Mouse (Mus musculus) fat pad, adult 2 months (tissue): ENCODE data around the gene Tmcc1.
"Not testable (repeated sequence)": the region's sequence is repeated elsewhere in the genome, so short reads cannot be mapped to it uniquely, and the experiment has no call there.

Experiments
- DNase-seq: peaks from one replicate; pipeline ENCODE4 v3.0.0-alpha.2; 2011; ENCODE audit warnings: low read depth, low spot score; ENCODE audit errors: extremely low read depth

Tmcc1 gene

DNA sequence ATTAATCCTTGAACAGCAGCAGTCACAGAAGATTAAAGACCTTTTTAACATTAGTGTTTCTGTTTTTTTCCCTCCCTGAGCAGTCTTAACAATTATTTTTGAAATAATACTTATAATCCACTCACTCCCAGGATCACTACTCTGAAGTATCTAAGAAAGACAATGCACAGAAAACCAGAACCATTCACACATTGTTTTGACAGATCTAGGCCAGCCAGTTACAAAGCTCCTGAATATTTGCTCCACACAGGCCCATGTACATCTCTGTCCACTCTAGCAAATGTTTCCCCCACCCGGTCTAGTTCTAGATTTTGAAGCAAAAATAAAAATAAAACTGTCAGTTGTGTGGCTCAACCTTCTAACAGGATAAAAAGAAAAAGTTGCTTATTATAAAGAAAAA, 45.9 kb downstream of the Tmcc1 start:
- DNase-seq, result no peak

- DNase-seq, result no peak
Measured at GRCm38 (mm10) chr6:116141696-116142095, 51.6 kb downstream of the Tmcc1 start.

GRCm38 (mm10) chr6:116140782-116141181, 52.5 kb downstream of the Tmcc1 start:
- no peak for DNase-seq

DNA sequence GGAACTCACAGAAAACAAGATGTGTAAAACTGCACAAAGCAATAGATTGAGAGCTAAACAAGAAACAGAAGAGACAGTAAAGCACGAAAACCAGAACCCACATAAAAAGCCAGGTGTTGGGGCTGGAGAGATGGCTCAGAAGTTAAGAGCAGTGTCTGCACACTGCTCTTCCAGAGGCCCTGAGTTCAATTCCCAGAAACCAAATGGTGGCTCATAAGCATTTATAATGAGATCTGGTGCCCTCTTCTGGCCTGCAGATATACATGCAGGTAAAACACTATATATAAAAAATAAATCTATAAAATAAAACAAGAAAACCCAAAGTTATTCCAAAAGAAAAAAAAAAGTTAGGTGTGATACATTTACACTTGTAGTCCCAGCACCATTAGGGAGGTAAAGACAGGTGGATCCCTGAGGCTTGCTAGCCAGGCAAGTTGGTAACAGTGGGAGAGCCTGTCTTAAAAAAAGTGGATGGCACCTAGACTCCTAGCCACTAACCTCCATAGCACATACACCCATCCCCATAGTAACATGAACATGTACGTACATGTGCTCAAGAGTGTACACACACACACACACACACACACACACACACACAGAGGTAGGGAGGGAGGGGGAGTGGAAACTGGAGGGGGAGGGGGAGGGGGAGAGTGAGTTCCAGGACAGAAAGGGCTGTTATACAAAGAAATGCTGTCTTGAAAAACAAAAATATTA, 54.0 kb downstream of the Tmcc1 start:
- no peak for DNase-seq

GRCm38 (mm10) chr6:116135971-116136632, 57.2 kb downstream of the Tmcc1 start:
- DNase-seq, result no peak

DNA sequence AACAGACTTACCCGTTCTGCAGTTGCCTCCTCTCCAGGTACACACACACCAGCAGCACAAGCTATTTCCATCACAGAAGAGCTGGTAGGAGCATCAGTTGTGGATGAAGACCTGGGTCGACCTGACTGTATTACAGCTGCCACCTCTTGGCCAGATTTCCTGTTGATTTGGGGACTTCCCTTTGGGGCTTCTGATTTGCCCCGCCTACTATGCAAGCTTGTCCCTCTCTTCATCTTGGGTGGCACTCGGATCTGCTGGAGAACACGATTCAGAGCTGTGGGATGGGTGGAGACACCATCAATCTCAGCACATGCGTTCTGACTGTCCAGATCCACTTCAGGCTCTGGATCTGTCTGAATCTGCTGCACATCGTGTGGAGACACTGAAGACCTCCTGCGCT, 59.5 kb downstream of the Tmcc1 start:
- no peak for DNase-seq

DNA sequence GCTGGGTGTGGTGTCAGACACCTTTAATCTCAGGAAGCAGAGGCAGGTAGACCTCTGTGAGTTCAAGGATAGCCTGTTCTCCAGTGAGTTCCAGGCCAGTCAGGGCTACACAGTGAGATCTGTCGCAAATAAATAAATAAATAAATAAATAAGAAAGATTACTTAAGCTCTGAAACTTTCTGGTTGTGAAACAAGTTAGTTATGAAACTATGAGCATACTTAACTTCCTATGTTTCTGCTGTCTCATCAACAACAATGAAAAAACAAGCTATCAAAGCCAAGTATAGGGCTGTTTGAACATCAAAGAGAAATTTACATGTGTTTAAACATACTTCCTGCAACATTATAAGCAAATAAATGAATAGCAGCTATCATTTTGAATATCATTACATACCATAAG, 61.5 kb downstream of the Tmcc1 start:
- peak; percentile 14 for DNase-seq

- no peak for DNase-seq
Measured at GRCm38 (mm10) chr6:116128710-116129109, 64.6 kb downstream of the Tmcc1 start.

DNA sequence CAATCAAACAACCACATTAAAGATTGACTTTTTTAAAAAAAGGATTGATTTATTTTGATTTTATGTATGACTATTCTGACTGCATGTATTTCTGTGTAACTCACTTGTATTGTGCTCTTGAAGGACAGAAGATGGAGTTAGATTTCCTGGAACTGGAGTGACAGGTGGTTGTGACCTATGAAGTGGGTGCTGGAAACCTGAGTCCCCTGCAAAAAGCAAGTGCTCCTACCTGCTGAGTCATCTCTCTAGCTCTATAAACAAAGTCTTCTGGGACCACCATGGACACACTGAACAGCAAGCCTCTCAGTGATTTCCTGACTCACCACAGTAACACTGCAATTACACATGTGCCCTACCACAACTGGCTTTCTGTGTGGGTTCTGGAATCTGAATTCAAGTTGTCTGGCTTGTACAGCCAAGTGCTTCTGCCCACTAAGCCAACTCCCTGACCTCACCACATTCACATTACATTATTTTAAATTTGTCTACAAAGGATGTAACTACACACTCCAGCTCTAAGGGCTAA, 65.3 kb downstream of the Tmcc1 start:
- no peak for DNase-seq

DNA sequence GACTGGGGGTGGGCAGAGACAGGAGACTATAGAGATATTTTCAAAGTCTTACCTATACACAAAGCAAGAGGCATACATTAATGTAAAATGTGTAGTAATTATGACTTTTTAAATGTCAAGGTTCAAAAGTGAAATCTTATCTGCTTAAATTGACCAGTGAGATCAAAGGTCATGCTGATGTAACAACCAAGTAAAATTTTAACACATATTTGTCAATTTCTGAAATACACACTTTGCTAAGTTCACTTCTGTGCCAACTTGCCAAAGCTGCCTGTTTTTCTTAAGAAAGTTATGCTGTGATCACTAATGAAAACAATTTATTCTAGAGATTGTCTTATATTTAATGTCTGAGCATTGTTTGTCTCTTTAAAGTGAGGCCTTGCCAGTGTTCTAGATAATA, 66.7 kb downstream of the Tmcc1 start:
- DNase-seq, result no peak

DNA sequence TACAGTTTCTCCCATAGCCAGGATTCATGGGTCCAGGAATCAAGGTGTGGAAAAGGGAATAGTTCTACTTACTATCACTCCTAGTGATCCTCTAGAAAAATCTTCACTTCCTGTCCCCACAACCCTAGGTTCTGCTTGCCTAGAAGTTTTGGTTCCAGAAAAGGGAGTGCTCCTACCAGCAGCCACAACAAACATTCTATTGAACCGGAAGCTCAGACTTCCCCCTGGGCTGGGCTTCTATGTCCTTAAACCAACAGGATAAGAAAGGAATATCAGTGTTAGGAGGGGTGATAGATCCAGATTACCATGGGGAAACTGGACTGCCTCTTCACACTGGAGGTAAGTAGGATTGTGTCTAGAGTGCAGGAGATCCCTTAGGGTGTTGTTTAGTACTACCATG, 70.4 kb downstream of the Tmcc1 start:
- DNase-seq, result no peak

- no peak for DNase-seq
Measured at GRCm38 (mm10) chr6:116119669-116120068, 73.6 kb downstream of the Tmcc1 start.

- not testable (repeated sequence) for DNase-seq
Measured at GRCm38 (mm10) chr6:116116634-116117033, 76.7 kb downstream of the Tmcc1 start.

- no peak for DNase-seq
Measured at GRCm38 (mm10) chr6:116110588-116110987, 82.7 kb downstream of the Tmcc1 start.

GRCm38 (mm10) chr6:116107471-116108358, 85.6 kb downstream of the Tmcc1 start:
- no peak for DNase-seq

DNA sequence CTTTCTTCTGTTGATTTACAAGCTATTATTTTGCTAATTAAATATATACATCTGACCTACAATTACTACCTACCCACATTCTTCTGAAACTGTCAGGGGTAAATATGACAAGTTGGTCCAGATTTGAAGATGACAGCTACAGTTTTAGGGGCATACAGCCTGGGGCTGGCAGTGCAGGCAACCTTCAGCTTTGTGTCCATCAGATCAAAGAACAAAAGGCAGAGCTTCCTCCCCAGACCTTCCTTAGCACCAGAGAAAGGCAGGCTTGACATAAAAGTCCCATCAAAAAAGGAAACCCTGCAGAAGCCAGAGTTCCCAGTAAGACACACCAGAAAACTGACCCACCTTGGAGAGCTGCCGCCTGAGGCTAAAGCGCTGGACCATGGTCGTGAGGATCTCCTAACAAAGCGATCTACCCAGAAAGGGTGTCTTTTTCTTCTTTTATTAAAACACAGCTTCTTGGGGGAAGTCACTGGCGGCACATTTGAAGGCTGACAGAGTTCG, 86.3 kb downstream of the Tmcc1 start:
- DNase-seq, result no peak

DNA sequence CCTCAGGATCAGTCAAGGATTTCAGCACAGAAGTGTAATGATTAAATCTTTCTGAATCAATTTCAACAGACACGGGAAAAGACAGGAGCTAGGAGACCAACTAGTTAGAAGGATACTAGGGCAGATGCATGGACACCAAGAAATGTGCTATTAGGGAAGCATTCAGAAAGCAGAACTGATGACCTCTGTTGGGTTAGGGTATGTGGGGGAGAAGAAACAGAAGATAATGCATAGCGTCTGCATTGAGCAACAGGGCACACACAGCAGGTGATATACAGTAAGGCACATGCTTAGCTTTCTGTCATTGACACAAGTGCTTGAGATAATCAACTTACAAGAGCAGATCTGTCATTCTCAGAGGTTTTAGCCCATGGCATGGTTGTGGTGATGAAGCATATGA, 95.7 kb downstream of the Tmcc1 start:
- no peak for DNase-seq

GRCm38 (mm10) chr6:116089402-116089801, 103.9 kb downstream of the Tmcc1 start:
- no peak for DNase-seq

- no peak for DNase-seq
Measured at GRCm38 (mm10) chr6:116086036-116086435, 107.2 kb downstream of the Tmcc1 start.

DNA sequence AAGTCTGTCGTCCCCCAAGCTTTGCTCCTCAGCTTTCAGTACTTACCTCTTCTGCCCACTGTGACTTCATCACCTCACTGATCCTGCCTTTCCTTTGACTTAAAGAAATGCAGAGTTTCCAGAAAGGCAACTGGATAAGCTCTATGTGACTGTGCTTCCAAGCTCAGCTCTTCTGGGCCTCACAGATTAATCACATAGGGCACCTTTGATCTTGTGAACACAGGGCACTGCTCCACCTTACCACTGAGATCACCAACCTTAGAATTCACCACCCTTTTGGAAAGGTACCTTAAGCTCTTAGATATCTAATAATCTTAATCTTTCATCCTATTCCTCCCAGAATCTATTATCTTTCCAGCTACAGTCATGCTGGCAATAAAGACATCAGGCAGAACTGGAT, 111.0 kb downstream of the Tmcc1 start:
- no peak for DNase-seq

GRCm38 (mm10) chr6:116081375-116081774, 111.9 kb downstream of the Tmcc1 start:
- no peak for DNase-seq
